Mouse (Mus musculus): ENCODE measurements around the gene Stx2. TPM values are rescaled to one million over a fixed set of nuclear protein-coding genes. Genes with fewer than 3 reads are reported as not detected.

Stx2 gene
- total RNA-seq (2021): 34.1 and 43.9 TPM in 2 replicates
- long read RNA-seq, transcript Stx2-201 (11 exons, 2,939 nt): major isoform, 14 of 30 reads
- long read RNA-seq, partial matches to known transcripts: 1 of 30 reads
- long read RNA-seq, other reads (novel, unspliced or antisense): 12 of 30 reads

DNA sequence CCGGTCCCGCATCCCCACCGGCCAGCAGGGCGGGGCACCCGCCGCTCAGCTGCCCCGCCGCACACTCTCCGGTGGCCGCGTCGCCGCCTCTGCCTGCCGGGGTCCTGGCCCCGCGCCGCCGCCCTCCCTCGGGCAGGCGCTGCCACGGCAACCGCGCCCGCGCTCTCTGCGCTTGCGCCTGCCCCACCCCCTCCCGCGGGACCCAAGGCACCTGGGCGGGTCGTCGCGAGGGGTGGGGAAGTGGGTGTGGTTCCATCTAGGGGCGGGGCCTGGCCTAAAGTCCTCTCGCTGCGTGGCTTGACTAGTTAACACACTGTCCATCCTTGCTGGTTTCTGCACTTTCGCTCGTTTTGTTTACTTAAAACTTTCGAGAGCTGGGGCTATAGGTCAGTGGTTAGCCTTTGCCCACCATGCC, at the start of gene Stx2:
Gene Stx2 (minus strand): TSS at position 163 of the 415 bp plus-strand sequence.
- DNase-seq: peak; percentile 97

- DNase-seq: no peak
Measured at GRCm38 (mm10) chr5:129054675-129055284, 46.4 kb upstream of the Stx2 start.

DNA sequence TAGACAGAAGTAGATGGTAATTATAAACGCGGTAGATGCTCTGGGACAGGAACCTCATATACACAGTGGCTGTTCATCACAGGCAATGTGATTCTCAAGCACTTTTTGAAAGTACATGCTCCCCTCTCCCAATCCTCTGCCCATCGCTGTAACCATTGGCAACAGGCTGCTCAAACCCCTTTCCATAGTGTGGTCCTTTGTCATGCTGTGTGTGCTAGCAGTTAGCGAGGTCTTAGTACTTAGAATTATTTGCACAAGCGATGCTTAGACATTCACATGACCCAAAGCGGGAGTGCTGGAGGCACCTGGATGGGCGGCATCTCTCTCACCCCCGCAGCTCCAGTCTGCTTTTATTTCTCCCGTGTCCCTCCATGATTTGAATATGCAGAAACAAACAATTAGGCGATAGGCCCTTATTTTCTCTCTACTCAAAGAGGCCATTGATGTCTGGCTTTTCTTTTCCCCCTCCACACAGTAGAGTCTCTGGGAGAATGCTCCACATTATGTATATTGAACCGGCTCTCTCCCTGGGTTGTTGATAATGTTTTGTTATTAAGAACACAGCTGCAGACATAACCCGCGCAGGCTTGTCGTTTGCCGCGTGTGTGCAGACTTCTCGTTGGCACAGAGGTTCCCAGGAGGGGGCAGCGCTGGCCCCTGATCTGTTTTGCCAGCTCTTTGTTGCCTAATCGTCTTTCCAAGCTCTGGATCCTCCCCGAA, 44.4 kb upstream of the Stx2 start:
- no peak for DNase-seq

DNA sequence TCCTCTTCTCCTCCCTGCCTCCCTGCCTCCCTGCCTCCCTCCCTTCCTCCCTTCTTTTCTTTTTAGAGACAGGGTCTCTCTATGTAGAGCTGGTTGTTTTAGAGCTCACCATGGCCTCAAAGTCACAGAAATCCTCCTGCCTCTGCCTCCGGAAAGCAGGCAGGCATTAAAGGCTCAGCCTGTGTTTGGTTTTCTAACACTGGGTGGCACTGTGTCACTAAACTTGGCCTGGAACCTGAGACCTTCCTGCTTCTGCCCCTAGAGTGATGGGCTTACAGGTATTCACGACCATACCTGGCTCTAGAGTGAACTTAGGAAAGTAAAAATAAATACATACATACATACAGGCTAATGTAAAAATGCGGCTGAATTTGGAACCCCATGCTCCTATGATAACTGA, 43.5 kb upstream of the Stx2 start:
- no peak for DNase-seq

- DNase-seq: no peak
Measured at GRCm38 (mm10) chr5:129049372-129049771, 41.0 kb upstream of the Stx2 start.

GRCm38 (mm10) chr5:129045641-129046580, 37.5 kb upstream of the Stx2 start:
- no peak for DNase-seq

GRCm38 (mm10) chr5:129037739-129038138, 29.4 kb upstream of the Stx2 start:
- no peak for DNase-seq

DNA sequence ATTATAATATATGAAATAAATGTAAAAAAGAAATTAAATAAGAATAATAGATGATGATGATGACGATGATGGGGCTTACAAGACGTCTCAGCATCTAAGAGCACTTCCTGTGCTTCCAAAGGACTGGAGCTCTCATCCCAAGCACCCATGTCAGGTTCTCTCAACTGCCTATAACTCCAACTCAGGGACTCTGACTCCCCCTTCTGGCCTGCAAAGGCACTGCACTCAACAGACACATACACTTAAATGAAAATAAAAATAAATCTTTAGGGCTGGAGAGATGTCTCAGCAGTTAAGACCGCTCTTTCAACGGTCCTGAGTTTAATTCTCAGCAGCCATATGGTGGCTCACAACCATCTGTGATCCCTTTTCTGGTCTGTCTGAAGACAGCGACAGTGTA, 28.3 kb upstream of the Stx2 start:
- DNase-seq: no peak

DNA sequence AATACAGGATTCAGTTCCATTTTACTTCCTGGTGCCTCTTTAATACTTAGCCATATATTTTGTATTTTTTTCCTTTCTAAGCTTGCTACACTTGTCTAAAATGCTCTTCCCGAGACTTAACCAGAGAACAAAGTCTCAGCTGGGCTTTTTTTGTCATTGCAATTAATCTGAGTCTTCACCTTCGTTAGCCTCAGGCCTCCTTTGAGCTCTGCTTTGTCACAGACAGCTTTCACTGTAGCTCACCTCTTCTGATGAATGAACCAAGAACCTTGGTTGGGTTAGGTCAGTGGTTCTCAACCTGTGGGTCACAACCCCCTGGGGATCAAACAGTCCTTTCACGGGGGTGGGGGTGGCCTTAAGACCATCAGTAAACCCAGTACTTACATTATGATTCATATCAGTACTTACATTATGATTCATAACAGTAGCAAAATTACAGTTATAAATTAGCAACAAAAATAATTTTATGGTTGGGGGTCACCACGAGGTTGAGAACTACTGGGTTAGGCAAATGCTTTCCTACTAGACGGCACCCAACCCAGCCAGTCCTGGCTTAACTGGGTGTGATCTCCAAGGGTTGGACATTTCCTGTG, 20.9 kb upstream of the Stx2 start:
- DNase-seq: no peak

GRCm38 (mm10) chr5:129026637-129027036, 18.3 kb upstream of the Stx2 start:
- DNase-seq: no peak

GRCm38 (mm10) chr5:129026171-129026570, 17.8 kb upstream of the Stx2 start:
- DNase-seq: no peak

DNA sequence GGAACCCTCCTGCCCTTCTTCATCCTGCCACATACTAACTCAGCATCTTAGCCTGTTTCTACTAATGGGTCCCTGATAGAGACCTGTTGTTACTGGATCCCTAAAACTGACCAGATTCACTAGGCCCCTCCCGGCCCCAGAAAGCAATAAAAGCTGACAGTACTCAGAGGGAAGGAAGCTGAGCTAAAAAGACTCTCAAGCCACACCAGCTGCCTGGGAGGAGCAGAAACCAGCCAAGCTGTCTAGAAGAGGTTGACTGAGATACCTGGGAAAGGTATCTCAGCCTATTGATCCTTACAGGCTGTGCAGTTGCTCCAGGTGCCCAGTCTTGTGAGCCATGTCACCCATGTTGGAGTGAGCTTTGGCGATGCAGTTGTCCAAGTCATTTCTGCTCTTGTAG, 17.4 kb upstream of the Stx2 start:
- DNase-seq: no peak

DNA sequence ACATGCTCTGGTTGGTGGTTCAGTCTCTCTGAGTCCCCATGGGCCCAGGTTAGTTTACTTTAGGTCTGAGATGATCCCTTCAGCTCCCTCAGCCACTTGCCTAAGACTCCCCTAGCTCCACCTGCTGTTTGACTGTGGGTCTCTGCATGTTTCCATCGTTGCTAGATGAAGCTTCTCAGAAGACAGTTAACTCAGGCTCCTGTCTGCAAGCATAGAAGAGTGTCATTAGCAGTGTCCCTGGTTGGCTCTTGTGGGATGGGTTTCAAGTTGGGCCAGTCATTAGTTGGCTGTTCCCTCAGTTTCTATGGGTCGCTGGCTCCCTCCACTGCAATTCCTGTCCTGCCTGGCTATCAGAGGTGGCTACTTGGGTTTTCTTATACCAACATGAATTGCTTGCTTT, 16.7 kb upstream of the Stx2 start:
- no peak for DNase-seq

DNA sequence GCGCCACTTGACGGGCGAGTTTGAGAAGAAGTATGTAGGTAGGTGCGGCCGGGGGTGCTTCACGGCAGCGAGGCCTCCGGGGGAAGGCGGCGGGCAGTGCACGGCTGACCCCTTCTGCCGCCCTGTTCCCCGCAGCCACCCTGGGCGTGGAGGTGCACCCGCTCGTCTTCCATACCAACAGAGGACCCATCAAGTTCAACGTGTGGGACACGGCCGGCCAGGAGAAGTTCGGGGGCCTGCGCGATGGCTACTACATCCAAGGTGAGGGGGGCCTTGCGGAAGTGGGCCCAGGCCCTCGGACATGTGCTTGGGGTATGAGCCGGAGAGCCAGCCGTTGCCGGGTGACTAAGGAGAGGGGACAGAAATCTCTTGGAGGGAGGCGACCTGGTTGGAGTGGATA, 12.4 kb upstream of the Stx2 start:
- DNase-seq: peak; percentile 36

DNA sequence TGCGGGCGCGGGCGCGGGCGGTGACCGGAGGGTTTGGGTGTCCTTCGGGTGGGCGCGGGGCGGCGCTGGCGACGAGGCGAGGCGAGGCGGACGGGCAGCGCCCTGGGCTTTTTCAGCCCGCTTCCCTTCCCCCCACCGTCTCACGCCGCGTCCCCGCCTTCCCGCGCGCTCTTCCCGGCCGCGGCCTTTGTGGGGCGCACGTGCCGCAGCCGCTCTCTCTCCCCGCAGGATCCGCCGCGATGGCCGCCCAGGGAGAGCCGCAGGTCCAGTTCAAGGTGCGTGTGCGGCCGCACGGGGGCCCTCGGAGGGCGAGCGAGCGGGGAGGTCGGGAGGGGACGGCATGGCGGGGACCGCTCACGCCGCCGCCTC, 11.9 kb upstream of the Stx2 start:
- DNase-seq: peak; percentile 73

DNA sequence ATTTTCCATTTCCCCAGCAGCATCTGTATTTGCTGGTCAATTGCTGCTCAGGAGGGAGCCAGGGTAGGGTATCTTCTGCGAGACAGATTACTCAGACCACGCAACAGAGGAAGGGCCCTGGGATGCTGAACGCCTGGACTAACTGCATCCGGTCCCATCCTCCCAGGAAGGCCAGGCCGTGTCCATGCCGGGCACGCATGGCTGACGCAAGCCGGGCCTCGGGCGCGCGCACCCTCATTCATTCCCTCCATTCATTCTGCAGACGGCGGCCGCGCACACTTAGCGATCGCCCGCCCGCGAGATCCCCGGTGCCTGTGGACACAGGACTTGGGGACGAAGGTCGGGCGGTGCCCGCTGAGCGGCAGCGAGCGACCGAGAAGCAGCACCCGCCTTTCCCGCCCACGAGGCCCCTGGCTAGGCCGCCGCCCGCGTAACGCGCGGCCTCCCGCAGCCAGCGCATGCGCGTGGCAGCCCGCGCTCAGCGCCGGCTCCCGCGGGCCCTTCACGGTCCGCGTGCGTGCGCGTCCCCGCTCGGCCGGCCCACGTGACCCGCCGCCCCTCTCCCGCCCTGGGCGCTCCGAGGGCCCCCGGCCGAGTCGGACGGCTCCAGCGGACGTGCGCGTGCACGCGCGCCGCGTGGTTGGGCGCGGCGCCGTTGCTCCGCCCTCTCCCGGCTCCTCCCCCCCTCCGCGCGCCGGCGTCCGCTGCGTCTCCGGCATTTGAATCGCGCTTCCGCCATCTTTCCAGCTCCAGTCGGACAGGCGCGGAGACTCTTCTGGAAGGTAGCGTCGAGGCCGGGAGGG, 11.3 kb upstream of the Stx2 start, which contains the start of gene Ran:
Gene Ran (plus strand): TSS at position 573 of the 803 bp plus-strand sequence.
- peak; percentile 96 for DNase-seq

DNA sequence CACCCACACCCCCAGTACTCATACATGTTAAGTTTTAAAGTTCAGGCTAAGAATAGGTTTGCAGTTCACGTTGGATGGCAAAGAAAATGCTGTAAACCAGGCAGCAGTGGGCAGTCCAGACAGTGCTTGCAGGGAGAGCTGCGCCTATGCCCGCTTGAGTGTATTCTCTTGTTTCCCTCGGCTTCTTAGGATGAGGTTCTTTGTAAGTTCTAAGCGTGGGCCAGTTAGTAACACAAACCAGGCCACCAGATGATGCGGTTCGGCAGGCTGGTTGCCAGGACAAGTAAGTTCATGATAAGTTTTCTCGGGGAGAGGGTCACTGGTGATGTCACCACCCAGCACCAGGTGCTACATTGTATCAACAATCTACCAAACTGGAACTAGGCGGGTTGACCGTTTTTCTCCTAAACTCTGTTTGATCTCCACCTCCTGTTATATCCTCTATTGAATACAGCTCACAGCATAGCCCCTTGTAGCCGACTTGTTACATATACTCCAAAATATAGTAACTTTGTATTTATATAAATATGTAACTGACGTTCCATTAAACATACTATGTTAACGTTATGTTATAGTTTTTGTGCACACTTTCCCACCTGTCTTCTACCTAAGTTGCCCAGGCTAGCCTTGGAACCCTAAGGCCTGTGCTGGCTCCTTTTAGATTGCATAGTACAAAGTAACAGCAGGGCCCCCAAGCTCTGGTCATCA, 10.6 kb upstream of the Stx2 start:
- DNase-seq: no peak

- no peak for DNase-seq
Measured at GRCm38 (mm10) chr5:129016370-129016769, 8.0 kb upstream of the Stx2 start.

- no peak for DNase-seq
Measured at GRCm38 (mm10) chr5:129015540-129015939, 7.2 kb upstream of the Stx2 start.

- no peak for DNase-seq
Measured at GRCm38 (mm10) chr5:129015020-129015419, 6.6 kb upstream of the Stx2 start.

- no peak for DNase-seq
Measured at GRCm38 (mm10) chr5:129010937-129011336, 2.6 kb upstream of the Stx2 start.
